Mouse (Mus musculus): ENCODE data around the gene Nrap. TPM values are rescaled to one million over a fixed set of nuclear protein-coding genes. Genes with fewer than 3 reads are reported as not detected.

Gene Nrap
- 1.1 TPM for polyA plus RNA-seq (2014; fragmentation: Illumina TruSeq; extraction: RNeasy Lipid Tissue Mini Kit (QIAGEN cat#74804); ENCODE audit: low read depth, low replicate concordance)

DNA sequence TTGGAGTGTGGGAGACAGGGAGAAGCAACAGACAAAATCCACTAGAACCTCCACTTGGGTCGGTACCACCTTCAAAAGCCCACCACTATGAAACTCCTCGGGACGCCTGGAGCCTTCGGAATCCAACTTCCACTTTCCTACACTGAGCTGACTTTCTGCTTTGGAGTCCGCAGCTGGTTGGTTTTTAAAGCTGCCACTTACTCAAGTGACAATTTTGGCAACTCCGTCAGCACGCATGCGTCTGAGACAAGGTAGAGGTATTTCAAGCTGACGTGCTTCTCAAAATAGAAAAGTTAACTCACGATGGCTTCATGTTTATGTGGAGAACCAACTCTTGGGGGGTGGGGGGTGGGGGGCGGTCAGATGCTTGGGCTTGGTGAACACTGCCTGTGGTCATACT lies at the start of gene Nrap:
Gene Nrap (minus strand): TSS at position 159 of the 400 bp plus-strand sequence.

DNA sequence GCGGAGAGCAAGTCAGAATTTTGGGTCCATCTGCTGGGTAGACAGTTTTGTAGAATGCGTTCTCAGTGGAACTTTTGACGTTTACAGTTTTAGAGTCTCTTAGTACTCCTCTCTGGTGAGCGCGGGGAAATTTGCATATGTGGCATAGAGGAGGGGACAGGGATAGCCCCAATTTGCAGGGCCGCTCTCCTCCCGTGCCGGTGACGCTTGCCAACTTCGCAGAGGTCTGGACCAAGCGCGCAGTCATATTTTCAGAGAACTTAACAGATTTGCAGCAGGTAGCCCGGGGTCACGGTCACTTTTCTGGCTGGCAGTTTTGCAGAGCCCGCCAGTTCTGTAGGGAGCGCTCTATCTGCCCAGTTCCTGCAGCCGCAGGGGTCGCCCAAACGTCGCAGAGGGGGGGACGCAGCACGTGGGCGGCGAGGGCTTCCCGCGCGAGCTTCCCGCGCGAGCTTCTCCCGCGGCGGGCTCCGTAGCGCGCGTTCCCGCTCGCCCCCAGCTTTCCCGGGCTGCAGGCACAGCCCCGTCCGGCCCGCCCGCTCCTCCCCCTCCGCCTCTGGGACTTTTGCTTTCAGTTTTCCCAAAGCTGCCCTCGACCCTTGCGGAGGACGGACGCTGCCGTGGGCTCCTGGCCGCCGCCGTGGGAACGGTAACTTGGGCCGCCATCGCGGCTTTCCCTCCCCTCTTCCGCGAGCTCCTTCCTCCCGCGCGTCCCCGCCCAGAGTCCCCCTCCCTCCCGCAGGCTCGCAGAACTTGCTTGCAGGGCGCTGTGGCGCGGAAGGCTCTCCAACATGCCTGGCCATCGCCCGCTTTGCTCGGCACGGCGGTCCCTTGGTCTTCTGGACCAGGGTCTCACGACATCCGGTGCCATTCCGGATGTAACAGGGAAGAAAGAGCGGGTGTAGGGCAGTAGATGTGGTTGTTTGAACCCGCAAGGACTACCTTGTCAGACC lies 7.1 kb upstream of the Nrap start, which contains the start of gene Casp7:
Gene Casp7 (plus strand): TSS at position 461 of the 953 bp plus-strand sequence.

DNA sequence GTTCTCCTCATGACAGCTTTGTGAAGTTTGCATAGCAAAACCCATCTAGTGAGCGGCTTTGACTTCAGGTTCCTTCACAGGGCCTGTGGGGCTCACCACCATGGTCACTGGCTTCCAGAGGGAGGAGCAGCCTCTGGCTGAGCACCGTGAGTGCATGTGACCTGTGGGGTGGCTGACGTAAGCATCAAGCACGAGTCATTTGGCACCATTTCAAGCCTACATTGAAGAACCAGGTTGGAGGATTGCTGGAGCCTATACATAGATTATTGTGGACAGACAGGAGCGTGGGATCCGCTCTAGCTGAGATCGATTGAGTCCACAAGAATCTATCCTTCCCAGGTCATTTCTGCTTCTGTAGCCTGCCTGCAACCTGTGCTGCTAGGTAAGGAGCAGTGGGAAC lies 103.0 kb downstream of the Nrap start, which contains the start of gene Habp2:
Gene Habp2 (plus strand): TSS at position 272 of the 400 bp plus-strand sequence.

Other genes starting within 250 kb of the Nrap start
- gene Habp2, start 102.9 kb downstream of the Nrap start, polyA plus RNA-seq (2014; fragmentation: Illumina TruSeq; extraction: RNeasy Lipid Tissue Mini Kit (QIAGEN cat#74804); ENCODE audit: low read depth, low replicate concordance), result 1.3 TPM
- gene Casp7, start 7.1 kb upstream of the Nrap start, polyA plus RNA-seq (2014; fragmentation: Illumina TruSeq; extraction: RNeasy Lipid Tissue Mini Kit (QIAGEN cat#74804); ENCODE audit: low read depth, low replicate concordance), result 18.1 TPM
- 10.5 TPM for gene Plekhs1, start 71.6 kb upstream of the Nrap start, polyA plus RNA-seq (2014; fragmentation: Illumina TruSeq; extraction: RNeasy Lipid Tissue Mini Kit (QIAGEN cat#74804); ENCODE audit: low read depth, low replicate concordance)
- 10.9 TPM for gene Dclre1a, start 158.2 kb upstream of the Nrap start, polyA plus RNA-seq (2014; fragmentation: Illumina TruSeq; extraction: RNeasy Lipid Tissue Mini Kit (QIAGEN cat#74804); ENCODE audit: low read depth, low replicate concordance)
- gene Nhlrc2, start 158.2 kb upstream of the Nrap start, polyA plus RNA-seq (2014; fragmentation: Illumina TruSeq; extraction: RNeasy Lipid Tissue Mini Kit (QIAGEN cat#74804); ENCODE audit: low read depth, low replicate concordance), result 10.7 TPM